Mouse (Mus musculus): Measurements from ENCODE around the gene Cptp.

DNA sequence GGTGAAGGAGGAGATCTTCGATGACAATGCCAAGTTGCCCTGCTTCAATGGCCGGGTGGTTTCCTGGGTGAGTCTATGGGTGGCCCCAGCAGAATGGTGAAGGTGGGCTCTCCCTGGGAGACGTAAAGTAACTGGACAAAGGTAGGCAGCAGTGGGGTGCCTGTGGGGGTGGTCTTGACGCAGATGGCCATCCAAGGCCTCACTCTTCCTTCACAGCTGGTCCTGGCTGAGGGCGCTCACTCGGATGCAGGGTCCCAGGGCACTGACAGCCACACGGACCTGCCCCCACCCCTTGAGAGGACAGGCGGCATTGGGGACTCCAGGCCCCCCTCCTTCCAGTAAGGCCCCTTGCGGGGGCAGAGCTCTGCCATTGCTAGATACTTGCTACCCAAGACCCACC, 15.8 kb downstream of the Cptp start:
- TF ChIP-seq GATA1 (IDR thresholded peaks at IDR 0.05; ENCODE audit: borderline replicate concordance, low read length) (no peak), FLI1 (IDR thresholded peaks at IDR 0.05; ENCODE audit: low read length) (no peak)
